Mouse (Mus musculus) ovary, postnatal 36 days (tissue): Measurements from ENCODE around the gene Zp1.

Source experiments
- DNase-seq: peaks from one replicate; pipeline ENCODE4 v3.0.0; 2022; ENCODE audit warnings: low spot score, mixed read lengths

The Zp1 gene

DNA sequence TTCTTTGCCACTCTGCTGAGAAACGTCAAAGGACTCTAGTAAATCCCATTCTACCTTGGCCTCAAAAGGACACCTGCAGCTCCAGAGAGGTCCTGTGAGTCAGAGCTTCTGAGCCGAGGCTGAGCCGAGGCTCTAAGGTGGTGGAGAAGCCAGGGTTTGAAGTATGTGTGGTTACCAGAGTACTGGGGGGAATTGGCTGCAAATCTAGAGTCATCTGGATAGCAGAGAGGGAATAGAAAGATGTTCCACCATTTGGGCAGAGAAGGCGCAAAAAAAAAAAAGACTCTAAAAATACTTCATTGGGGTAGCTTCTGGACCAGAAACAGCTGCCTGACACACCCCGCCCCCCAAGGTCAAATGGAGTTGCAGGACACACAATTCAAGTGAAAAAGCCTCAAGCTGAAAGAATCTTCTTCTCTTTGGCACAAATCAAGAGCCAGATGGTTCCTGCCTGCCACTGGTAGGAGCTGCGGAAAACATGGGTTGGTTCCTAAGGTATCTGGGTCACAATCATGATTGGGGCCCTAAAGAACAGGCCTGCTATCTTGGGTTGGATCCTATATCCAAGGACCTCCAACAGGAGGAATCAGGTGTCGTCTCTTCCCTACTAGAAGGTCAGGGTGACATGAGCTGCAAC is 42.1 kb downstream of the Zp1 start:
- no peak for DNase-seq

DNA sequence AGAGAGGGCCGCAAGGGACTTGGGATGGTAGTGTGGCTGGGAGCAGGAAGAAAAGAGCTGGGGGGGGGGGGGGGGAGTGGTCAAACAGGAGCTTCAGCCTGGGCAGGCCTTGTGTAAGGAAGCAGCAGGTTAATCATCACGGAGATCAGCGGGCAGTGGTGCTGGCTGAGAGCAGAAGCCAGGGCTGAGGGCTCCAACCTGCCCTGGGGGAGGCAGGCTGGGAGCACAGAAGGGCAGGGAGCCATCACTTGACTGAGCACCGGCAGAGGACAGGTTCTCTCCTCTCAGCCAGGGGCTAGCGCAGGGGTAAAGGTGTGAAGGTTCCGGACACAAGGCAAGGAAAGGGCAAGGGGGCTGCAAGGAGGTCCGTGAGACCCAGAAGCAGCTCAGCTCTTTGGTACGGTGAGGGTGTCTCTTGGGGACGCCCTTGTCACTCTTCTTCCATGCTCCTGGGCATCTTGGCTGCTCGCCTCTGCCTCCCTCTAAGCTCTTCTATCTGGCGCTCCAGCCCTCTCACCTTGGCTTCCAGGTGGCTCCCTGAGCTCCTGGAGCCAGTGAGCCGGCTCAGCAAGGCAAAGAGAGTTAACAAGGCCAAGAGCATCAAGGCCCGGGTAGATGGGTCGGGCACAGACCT is 49.0 kb downstream of the Zp1 start:
- DNase-seq: no peak

DNA sequence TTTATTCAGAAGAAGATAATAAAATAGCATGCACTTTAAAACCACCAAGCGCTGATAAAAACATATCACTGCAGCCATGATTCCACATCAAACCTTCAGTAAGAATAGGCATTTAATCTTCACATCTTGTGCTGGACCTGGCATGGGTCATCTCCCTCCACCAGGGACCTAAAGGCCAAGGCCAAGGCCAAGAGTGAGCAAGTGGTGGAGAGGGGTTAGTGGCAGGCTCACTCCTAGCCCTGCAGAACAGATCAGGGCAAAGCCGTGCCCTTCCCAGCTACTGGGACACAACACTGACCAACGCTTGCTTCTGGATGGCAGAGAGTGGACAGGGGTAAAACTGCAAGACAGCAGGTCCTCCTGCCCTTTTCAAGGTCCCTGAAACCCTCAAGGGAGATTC is 49.8 kb downstream of the Zp1 start:
- no peak for DNase-seq

DNA sequence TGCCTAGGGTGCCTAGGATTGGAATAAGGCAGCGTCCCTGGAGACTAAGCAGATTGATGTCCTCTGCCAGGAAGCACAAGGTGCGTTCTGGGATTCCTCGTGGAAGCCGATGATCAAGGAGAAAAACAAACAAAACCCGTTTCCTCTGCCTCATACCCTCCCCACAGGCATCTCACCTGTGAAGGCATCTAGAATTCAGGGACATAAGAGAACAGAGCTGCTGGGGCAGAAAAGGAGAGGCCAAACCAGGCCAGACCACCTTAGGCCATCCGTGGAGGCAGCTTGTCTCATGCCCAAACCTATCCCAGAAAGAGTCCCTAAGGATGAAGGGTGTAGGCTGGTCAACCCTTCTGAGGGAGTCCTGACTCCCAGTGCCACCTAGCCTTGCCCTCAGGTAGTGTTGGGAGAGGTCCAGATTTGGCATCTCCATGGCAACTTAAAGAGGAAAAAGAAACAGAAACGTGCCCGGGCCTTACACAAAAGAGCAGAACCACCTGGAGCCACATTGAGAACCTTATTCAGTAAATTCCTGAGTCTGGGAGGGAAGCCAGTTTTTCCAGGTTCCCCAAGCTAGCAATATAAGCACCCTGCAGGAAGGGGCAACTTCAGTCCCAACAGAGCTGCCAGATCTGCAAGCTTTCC is 50.4 kb downstream of the Zp1 start, which contains the start of gene Tmem132a:
Gene Tmem132a, minus strand, starts transcription at position 55 of the 642 bp plus-strand sequence.
- no peak for DNase-seq

DNA sequence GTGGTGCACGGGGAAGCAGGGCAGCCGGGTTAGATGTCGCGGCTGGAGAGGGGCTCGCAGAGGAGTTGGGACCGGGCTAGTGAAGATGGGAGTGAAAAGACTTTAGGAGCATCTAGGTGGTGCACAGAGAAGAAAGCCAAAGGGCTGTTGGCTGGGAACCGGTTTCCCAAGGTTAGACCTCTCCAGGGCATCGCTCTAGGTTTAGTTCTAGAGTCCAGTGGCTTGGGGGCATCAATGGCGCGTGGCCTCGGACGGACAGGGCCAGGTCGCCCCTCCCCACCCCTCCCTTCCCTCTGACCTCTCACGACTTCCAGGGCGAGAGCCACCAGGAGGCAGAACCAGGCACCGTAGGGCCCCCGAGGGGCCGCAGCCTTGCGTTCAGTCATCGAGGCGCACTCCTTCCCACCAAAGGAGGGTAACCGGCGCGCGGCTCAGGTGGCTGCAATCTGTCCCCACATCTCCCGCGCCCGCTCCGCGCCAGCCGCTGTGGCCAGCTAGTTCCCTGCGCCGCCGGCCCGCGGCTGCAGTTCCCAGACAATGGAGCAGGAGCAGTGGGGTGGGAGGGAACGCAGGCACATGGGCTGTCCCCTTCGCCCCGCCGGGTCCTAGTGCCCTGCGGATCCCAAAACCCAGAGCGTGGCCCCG is 51.1 kb downstream of the Zp1 start:
- peak; percentile 80 for DNase-seq

DNA sequence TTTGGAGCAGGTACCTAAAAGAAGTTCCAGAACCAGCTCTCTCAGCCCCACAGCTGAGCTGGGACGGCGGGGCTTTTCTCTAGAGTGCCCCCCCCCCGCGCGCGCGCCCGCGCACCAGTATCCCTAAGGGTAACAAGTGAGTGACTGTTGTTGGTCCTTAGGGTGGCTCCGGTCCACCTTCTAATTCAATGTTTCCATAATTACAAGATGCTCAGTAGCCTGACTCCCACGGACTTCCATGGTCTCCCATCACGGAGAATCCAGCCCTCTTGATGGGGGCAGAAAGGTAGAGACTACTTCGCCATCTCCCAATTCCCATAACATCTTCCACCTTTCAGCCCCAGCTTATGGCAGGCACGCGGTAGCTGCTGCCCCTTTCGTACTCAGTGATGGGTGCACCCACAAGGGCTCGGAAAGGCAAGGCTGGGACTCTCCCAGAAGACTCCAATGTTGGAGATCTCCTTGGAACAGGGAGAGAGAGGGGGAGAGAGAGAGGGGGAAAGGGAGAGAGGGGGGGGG is 51.8 kb downstream of the Zp1 start:
- DNase-seq: no peak

DNA sequence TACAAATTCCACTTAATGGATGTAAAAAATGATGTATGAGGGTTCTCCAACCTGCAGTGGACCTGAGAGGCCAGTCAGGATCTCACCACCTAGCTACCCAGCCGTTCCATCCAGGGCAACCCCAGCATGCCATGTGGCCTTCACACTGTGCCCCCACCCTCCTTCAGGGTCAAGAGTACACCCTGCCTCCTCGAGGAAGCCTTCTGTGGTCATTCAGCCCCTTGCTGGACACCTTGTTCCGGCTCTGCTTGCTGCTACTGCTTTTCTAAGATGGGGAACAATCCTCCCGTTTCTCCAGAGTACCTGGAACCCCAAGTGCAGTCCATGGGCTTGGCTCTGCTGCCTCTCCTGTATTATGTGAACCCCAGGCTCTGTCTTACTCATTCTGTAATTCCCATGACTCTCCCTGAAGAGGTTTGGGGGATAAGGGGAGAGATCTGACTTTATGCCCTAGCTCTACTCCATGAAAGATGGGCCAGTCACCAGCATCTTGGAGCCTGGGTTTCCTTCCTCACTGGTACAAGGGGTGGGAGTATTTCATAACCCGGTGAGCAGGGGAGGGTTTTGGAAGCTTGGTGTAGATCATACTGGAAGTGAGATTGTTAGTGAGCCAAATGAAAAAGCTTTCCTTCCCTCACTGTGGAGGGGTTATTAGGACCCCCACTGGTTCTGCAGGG is 52.3 kb downstream of the Zp1 start:
- no peak for DNase-seq

DNA sequence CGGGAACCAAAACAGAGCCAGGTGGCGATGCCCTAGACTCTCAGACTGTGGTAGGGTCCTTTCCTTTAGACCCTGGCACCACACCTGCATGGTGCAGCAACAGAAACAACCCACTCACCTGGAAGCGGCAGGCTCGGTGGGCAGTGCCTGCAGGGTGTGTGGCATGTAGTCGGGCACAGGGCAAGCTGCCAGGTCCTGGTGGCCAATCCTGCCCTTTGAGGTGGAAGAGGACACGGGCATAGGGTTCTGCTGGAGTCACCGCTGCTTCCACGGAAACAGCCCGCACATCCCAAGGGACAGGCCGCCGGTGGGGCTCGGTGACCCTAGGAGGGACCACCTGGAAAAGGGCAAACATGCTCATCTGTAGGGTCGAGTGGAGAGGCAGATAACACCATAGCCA is 54.1 kb downstream of the Zp1 start:
- no peak for DNase-seq
